Mouse (Mus musculus) kidney, adult 2 months (tissue): ENCODE measurements at regions not wholly inside any gene's neighbourhood (a gene's known extent, or its start where the extent isn't known, plus 50 kb on each side); places are given as distances from the start of the nearest gene placed in this dataset.

Experiments
- CTCF ChIP-seq: fragments of 200-500 bp; conservative IDR thresholded peaks from 2 replicates; pipeline ENCODE4 v1.5.1; 2011; ENCODE audit warnings: low read depth, mild to moderate bottlenecking, control low read depth, low read length, moderate library complexity, mixed read lengths; ENCODE audit not compliant: insufficient read depth, insufficient read length
- POLR2A ChIP-seq: fragments of 200-500 bp; IDR thresholded peaks from one replicate; pipeline ENCODE4 v1.6.1; 2011; ENCODE audit warnings: low read depth, low read length, control low read depth

- no peak for TF ChIP-seq CTCF
- no peak for TF ChIP-seq POLR2A
Observed at GRCm38 (mm10) chr2:75765403-75765802, 61.0 kb upstream of the Nfe2l2 start.
